Mouse (Mus musculus): ENCODE measurements around the gene Fscn2.
"Not testable (repeated sequence)": the region's sequence is repeated elsewhere in the genome, so short reads cannot be mapped to it uniquely, and the experiment has no call there.

The Fscn2 gene

GRCm38 (mm10) chr11:120350711-120351110 lies 10.6 kb upstream of the Fscn2 start:
- Histone ChIP-seq H3K27me3 (ENCODE audit: control insufficient read depth, insufficient read depth, low read length, poor library complexity, severe bottlenecking) (no peaks in the 10 kb centered on the region), H3K36me3 (ENCODE audit: control insufficient read depth, insufficient read depth, low read length, poor library complexity, severe bottlenecking) (peaks cover 5% of the 10 kb centered on the region; the same call in 1 of the 2 replicates)
- no peak for DNase-seq (ENCODE audit: low read depth, low spot score)

GRCm38 (mm10) chr11:120351250-120352092 lies 9.9 kb upstream of the Fscn2 start:
- no peak for DNase-seq (ENCODE audit: low read depth, low spot score)
- Histone ChIP-seq H3K27me3 (ENCODE audit: control insufficient read depth, insufficient read depth, low read length, poor library complexity, severe bottlenecking) (no peaks in the 10 kb centered on the region), H3K36me3 (ENCODE audit: control insufficient read depth, insufficient read depth, low read length, poor library complexity, severe bottlenecking) (peaks cover 5% of the 10 kb centered on the region; the same call in 1 of the 2 replicates)

- not testable (repeated sequence) for DNase-seq (ENCODE audit: low read depth, low spot score); H3K36me3 ChIP-seq (ENCODE audit: control insufficient read depth, insufficient read depth, low read length, poor library complexity, severe bottlenecking); H3K27me3 ChIP-seq (ENCODE audit: control insufficient read depth, insufficient read depth, low read length, poor library complexity, severe bottlenecking)
Measured at GRCm38 (mm10) chr11:120352093-120352350, 9.3 kb upstream of the Fscn2 start.

- no peaks in the 10 kb centered on the region for H3K27me3 ChIP-seq (ENCODE audit: control insufficient read depth, insufficient read depth, low read length, poor library complexity, severe bottlenecking)
- DNase-seq (ENCODE audit: low read depth, low spot score): no peak
- H3K36me3 ChIP-seq (ENCODE audit: control insufficient read depth, insufficient read depth, low read length, poor library complexity, severe bottlenecking): no peaks in the 10 kb centered on the region
Measured at GRCm38 (mm10) chr11:120352571-120353290, 8.6 kb upstream of the Fscn2 start.

GRCm38 (mm10) chr11:120353500-120354303 lies 7.6 kb upstream of the Fscn2 start:
- H3K36me3 ChIP-seq (ENCODE audit: control insufficient read depth, insufficient read depth, low read length, poor library complexity, severe bottlenecking): no peaks in the 10 kb centered on the region
- H3K27me3 ChIP-seq (ENCODE audit: control insufficient read depth, insufficient read depth, low read length, poor library complexity, severe bottlenecking): no peaks in the 10 kb centered on the region
- DNase-seq (ENCODE audit: low read depth, low spot score): peak; percentile 90

- H3K36me3 ChIP-seq (ENCODE audit: control insufficient read depth, insufficient read depth, low read length, poor library complexity, severe bottlenecking): no peaks in the 10 kb centered on the region
- H3K27me3 ChIP-seq (ENCODE audit: control insufficient read depth, insufficient read depth, low read length, poor library complexity, severe bottlenecking): no peaks in the 10 kb centered on the region
- no peak for DNase-seq (ENCODE audit: low read depth, low spot score)
Measured at GRCm38 (mm10) chr11:120354304-120355276, 6.7 kb upstream of the Fscn2 start.

GRCm38 (mm10) chr11:120355277-120356039 lies 5.9 kb upstream of the Fscn2 start:
- Histone ChIP-seq H3K36me3 (ENCODE audit: control insufficient read depth, insufficient read depth, low read length, poor library complexity, severe bottlenecking) (no peaks in the 10 kb centered on the region), H3K27me3 (ENCODE audit: control insufficient read depth, insufficient read depth, low read length, poor library complexity, severe bottlenecking) (no peaks in the 10 kb centered on the region)
- DNase-seq (ENCODE audit: low read depth, low spot score): no peak

- no peaks in the 10 kb centered on the region for H3K36me3 ChIP-seq (ENCODE audit: control insufficient read depth, insufficient read depth, low read length, poor library complexity, severe bottlenecking)
- DNase-seq (ENCODE audit: low read depth, low spot score): no peak
Measured at GRCm38 (mm10) chr11:120356319-120356840, 5.0 kb upstream of the Fscn2 start.

GRCm38 (mm10) chr11:120356900-120357299 lies 4.4 kb upstream of the Fscn2 start:
- Histone ChIP-seq H3K27me3 (ENCODE audit: control insufficient read depth, insufficient read depth, low read length, poor library complexity, severe bottlenecking) (no peaks in the 10 kb centered on the region), H3K36me3 (ENCODE audit: control insufficient read depth, insufficient read depth, low read length, poor library complexity, severe bottlenecking) (no peaks in the 10 kb centered on the region)
- no peak for DNase-seq (ENCODE audit: low read depth, low spot score)

More at GRCm38 (mm10) chr11:120356319-120356840, 5.0 kb upstream of the Fscn2 start:
- H3K27me3 ChIP-seq (ENCODE audit: control insufficient read depth, insufficient read depth, low read length, poor library complexity, severe bottlenecking): no peaks in the 10 kb centered on the region

GRCm38 (mm10) chr11:120357791-120358401 lies 3.4 kb upstream of the Fscn2 start:
- no peaks in the 10 kb centered on the region for H3K27me3 ChIP-seq (ENCODE audit: control insufficient read depth, insufficient read depth, low read length, poor library complexity, severe bottlenecking)
- no peaks in the 10 kb centered on the region for H3K36me3 ChIP-seq (ENCODE audit: control insufficient read depth, insufficient read depth, low read length, poor library complexity, severe bottlenecking)
- no peak for DNase-seq (ENCODE audit: low read depth, low spot score)

GRCm38 (mm10) chr11:120359391-120359790 lies 1.9 kb upstream of the Fscn2 start:
- Histone ChIP-seq H3K36me3 (ENCODE audit: control insufficient read depth, insufficient read depth, low read length, poor library complexity, severe bottlenecking) (no peaks in the 10 kb centered on the region), H3K27me3 (ENCODE audit: control insufficient read depth, insufficient read depth, low read length, poor library complexity, severe bottlenecking) (no peaks in the 10 kb centered on the region)
- DNase-seq (ENCODE audit: low read depth, low spot score): no peak

GRCm38 (mm10) chr11:120360062-120360461 lies 1.3 kb upstream of the Fscn2 start:
- no peak for DNase-seq (ENCODE audit: low read depth, low spot score)
- H3K36me3 ChIP-seq (ENCODE audit: control insufficient read depth, insufficient read depth, low read length, poor library complexity, severe bottlenecking): no peaks in the 10 kb centered on the region

GRCm38 (mm10) chr11:120360755-120361154 lies 579 bp upstream of the Fscn2 start:
- H3K27me3 ChIP-seq (ENCODE audit: control insufficient read depth, insufficient read depth, low read length, poor library complexity, severe bottlenecking): no peaks in the 10 kb centered on the region
- no peaks in the 10 kb centered on the region for H3K36me3 ChIP-seq (ENCODE audit: control insufficient read depth, insufficient read depth, low read length, poor library complexity, severe bottlenecking)
- no peak for DNase-seq (ENCODE audit: low read depth, low spot score)

More at GRCm38 (mm10) chr11:120360062-120360461, 1.3 kb upstream of the Fscn2 start:
- no peaks in the 10 kb centered on the region for H3K27me3 ChIP-seq (ENCODE audit: control insufficient read depth, insufficient read depth, low read length, poor library complexity, severe bottlenecking)
